Mouse (Mus musculus) T-helper 2 cell (primary cell): Measurements from ENCODE around the gene 4430402I18Rik.

Experiments used
- in situ Hi-C: fragments of 300-600 bp; cut with MboI, MseI; formaldehyde crosslinking; loops from one replicate; pipeline ENCODE4 v1.15.1; 2025; ENCODE audit warnings: high pct_unique_total_duplicates

The 4430402I18Rik gene

DNA sequence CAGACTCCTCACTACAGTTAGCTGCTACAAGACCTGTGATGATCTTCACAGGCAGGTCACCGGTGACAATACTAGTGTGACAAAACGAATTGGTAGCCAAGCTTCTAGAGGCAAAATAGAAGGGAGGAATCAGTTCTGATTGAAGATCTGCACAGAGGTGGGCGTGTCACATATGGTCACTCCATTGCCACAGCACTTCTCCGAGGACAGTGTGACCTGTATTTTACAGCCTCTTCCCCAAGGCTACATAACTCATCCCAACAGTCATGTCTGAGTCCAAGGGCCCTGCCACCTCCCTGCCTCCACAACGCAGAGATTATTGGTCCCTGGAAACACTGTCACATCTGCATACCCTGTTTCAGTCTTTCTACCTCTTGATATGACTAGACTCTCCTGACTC is 1.6 kb upstream of the 4430402I18Rik start:
- in situ Hi-C loops, result no loop called here

DNA sequence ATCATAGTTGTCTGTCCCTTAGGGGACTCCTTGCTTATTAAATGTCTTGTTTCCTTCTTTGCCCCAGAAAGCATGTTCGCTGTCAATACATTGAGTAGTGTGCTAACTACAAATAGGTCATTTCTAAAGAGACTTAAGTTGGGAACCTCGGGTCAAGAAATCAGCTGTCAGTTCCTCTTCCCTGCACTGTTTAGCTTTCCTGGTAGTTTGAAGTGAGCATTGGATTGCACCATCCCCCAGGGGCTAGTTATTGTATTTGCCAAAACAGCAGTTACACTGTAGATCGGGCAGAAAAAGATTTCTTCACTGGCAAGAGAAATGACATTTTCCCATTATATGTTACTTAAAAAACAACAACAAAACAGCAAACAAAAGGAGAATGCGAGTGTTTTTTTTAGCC is 578 bp upstream of the 4430402I18Rik start:
- in situ Hi-C loops, result no loop called here

DNA sequence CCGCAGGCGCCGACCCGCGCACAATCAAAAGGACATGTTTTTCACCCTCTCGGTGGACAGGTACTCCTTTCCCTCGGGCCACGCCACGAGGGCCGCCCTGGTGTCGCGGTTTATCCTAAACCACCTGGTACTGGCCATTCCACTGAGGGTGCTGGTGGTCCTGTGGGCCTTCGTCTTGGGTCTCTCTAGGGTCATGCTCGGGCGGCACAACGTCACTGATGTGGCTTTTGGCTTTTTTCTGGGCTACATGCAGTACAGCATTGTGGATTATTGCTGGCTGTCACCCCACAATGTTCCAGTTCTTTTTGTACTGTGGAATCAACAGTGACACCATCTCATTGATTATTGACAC is 3.1 kb downstream of the 4430402I18Rik start:
- in situ Hi-C loops, result no loop called here

- in situ Hi-C loops, result no loop called here
These were observed 3.6 kb downstream of the 4430402I18Rik start, which contains the start of gene Plpp6 for GRCm38 (mm10) chr19:28963842-28964551. Plpp6 (plus strand) TSS chr19:28963953.

DNA sequence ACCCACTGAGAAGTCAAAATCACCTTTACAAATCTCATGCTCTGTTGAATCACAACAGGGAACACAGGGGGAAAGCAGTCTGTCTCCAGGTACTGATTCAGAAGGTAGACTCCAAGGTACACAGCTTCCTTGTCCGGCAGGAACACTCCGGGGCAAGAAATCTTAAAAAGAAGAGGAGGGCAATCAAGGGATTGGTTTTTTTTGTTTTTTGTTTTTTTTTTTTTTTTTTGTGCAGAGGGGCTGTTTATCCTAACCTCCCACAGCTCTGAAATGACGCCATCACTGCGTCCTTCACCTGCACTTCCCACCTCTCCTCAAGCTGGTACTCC is 4.1 kb downstream of the 4430402I18Rik start:
- in situ Hi-C loops, result no loop called here

- in situ Hi-C loops, result no loop called here
These were observed 4.5 kb downstream of the 4430402I18Rik start for GRCm38 (mm10) chr19:28963113-28963512.

- in situ Hi-C loops, result no loop called here
These were observed 16.3 kb downstream of the 4430402I18Rik start for GRCm38 (mm10) chr19:28951251-28951650.

DNA sequence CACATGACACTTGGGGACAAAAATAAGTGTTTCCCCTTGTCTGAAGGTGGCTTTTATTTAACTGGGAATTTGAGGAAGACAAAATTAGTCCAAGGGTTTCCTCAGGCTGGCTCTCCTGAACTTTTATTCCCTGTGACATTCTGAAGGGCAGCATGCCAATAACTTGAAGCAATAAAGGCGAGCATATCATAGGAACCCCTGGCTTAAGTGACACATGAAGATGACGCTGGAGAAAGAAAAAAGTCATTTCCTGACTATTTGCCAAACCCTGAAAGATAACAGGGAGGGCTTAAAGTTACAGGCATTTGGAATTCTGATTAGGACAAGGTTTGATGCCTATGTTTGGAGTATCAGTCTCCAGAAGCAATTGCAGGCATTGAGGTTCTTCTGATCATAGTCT is 20.3 kb downstream of the 4430402I18Rik start:
- in situ Hi-C loops, result no loop called here

DNA sequence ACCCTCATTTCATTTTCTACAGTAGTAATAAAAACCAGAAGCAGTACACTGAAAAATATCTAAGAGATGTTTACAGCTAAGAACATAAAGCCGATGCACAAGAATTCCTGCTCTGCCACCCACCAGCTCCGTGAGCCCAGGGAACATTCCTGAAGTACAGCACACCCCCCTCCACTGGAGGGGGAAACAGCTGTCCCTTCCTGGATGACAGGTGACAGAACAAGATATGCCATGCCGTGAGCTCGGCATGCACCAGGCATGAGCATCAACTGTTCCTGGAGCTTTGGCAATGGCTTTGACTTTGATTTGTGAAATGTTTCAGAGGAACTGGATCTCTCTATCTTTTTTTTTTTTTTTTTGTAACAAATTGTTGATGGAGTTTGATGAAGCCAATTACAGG is 20.8 kb downstream of the 4430402I18Rik start:
- in situ Hi-C loops, result no loop called here

DNA sequence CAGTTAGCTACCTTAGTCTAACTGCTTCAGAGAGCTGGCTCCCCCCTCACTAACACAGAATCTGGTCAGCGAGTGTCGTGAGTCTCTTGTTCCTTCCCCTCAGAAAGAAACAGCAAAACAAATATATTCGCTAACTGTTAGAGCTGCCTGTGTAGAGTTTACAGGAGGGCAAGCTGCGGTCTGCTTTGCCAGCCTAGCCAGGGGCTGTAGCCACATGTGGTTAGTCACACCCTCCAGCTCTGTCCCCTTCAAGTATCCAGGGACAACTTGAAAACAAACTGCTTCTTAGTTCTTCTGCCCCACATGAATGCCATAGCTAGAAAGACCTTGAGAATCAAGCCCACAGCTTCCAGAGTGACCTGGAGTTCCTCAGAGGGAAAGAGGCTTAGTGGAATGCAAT is 26.3 kb downstream of the 4430402I18Rik start:
- in situ Hi-C loops, result loop anchor here (5.0 kb wide), 1 partner anchor 89 kb away; no protein-coding TSS in a partner anchor

- in situ Hi-C loops, result loop anchor here (5.0 kb wide), 1 partner anchor 88 kb away; no protein-coding TSS in a partner anchor
These were observed 27.3 kb downstream of the 4430402I18Rik start for GRCm38 (mm10) chr19:28940135-28940874.

- in situ Hi-C loops, result no loop called here
These were observed 32.7 kb downstream of the 4430402I18Rik start for GRCm38 (mm10) chr19:28934897-28935296.

DNA sequence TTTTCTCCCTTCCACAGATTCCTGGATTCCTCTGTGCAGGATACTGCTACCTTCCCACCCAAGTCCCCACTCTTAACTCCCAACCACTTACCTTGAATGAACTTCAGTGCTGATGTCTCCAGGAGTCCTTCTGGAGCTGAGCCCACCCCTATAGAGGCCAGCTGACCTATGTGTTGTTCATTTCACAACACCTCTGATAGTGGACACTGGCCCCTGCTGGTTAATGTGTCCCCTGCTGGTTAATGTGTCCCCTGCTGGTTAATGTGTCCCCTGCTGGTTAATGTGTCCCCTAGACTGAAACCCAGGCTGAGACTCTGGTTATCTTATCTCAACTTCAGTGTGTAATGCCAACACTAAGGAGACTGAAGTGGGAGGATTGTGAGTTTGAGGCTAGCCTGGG is 38.6 kb downstream of the 4430402I18Rik start:
- in situ Hi-C loops, result no loop called here

DNA sequence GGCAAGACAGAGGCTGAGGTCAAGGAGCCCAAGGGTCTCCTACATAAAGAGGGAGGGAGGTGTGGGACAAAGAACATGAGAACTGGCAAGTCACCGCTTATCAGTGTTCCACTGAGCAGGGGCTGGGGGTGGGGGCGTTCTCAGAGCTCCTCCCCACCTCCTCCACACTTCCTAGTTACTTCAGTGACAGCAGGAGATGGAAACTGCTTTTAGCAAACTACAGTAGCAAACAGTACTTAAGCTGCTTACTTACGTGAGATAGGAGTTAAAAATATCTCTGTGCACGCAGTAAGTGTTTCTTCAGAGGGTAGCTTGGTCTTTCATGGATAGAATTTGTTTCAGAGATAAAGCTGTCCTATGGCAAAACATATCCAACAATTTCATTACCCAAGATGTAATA is 40.2 kb downstream of the 4430402I18Rik start:
- in situ Hi-C loops, result no loop called here

DNA sequence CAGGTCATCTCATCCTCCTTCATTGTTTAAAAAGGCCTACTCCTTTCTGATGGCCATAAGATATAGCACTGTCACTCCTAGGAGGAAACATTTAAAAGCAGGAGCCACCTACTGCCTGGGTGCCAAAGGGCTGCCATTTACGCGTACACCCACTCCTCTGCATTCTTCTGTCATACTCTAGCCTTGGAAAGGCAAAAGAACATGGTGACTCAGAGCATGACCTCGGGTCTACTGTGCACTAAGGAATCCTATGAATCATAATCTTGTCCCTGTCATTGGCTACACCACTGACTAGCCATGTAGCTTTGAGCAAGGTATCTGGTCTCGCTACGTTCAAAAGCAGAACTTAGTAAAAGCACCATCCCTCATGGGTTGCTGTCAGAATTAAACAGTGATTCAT is 41.2 kb downstream of the 4430402I18Rik start:
- in situ Hi-C loops, result no loop called here

GRCm38 (mm10) chr19:28917839-28918238 is 49.8 kb downstream of the 4430402I18Rik start:
- in situ Hi-C loops, result no loop called here

DNA sequence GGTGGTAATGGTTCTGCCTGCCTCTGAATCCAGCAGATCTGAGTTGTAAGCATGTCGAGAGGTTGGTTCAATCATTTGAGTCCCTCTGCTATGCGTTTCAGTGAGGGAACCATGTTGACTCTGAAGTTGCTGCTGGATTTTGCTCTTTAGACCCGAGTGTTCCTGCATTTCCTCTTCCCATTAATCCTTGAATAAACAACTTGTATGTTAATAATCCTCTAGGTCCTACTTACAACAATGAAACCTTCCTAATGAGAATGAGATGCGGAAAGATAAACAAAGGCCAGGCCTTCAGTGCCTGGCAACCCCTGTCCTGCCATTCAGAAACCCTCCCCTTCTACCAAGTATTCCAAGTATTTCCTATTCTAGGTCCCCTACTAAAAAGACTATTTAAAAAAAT is 51.1 kb downstream of the 4430402I18Rik start:
- in situ Hi-C loops, result no loop called here

GRCm38 (mm10) chr19:28915602-28916250 is 51.9 kb downstream of the 4430402I18Rik start:
- in situ Hi-C loops, result no loop called here

GRCm38 (mm10) chr19:28914598-28914997 is 53.0 kb downstream of the 4430402I18Rik start:
- in situ Hi-C loops, result no loop called here

- in situ Hi-C loops, result no loop called here
These were observed 58.9 kb downstream of the 4430402I18Rik start for GRCm38 (mm10) chr19:28908693-28909092.

- in situ Hi-C loops, result no loop called here
These were observed 59.4 kb downstream of the 4430402I18Rik start for GRCm38 (mm10) chr19:28908186-28908585.

- in situ Hi-C loops, result no loop called here
These were observed 64.0 kb downstream of the 4430402I18Rik start for GRCm38 (mm10) chr19:28903536-28904119.
